Mouse (Mus musculus) erythroblast, embryonic 14.5 days (primary cell): ENCODE measurements around the gene Hdgfl3. TPM values are rescaled to one million over a fixed set of nuclear protein-coding genes. Genes with fewer than 3 reads are reported as not detected.
"Not testable (repeated sequence)": the region's sequence is repeated elsewhere in the genome, so short reads cannot be mapped to it uniquely, and the experiment has no call there.

Experiments
- H3K27me3 ChIP-seq: 2 replicates; pipeline ENCODE4 v1.6.1; 2012; ENCODE audit warnings: inconsistent platforms; ENCODE audit not compliant: control insufficient read depth
- H3K36me3 ChIP-seq: 2 replicates; pipeline ENCODE4 v1.6.1; 2012; ENCODE audit warnings: mild to moderate bottlenecking, inconsistent platforms; ENCODE audit not compliant: control insufficient read depth
- H3K4me1 ChIP-seq: 2 replicates; pipeline ENCODE4 v1.6.1; 2012; ENCODE audit warnings: inconsistent platforms; ENCODE audit not compliant: control insufficient read depth
- H3K4me3 ChIP-seq: replicated peaks from 2 replicates; pipeline ENCODE3; 2012; ENCODE audit warnings: moderate library complexity, mild to moderate bottlenecking, inconsistent platforms
- H3K9me3 ChIP-seq: 2 replicates; pipeline ENCODE4 v1.6.1; 2012; ENCODE audit warnings: low read length, inconsistent platforms, mixed read lengths; ENCODE audit not compliant: control insufficient read depth
- GATA1 ChIP-seq: IDR thresholded peaks from 2 replicates; pipeline ENCODE4 v1.6.1; 2012; ENCODE audit warnings: low read length, inconsistent platforms, mixed read lengths
- TAL1 ChIP-seq: IDR thresholded peaks from 3 replicates; pipeline ENCODE4 v1.6.1; 2012; ENCODE audit warnings: low read length, inconsistent platforms, mixed read lengths
- polyA plus RNA-seq: library from polyadenylated mRNA; stranded (reverse); fragments of >175 nt; gene quantifications from 2 replicates; pipeline ENCODE4 v1.2.3, GENCODE M21; 2012

The Hdgfl3 gene
- polyA plus RNA-seq, 1 experiment = not detected

DNA sequence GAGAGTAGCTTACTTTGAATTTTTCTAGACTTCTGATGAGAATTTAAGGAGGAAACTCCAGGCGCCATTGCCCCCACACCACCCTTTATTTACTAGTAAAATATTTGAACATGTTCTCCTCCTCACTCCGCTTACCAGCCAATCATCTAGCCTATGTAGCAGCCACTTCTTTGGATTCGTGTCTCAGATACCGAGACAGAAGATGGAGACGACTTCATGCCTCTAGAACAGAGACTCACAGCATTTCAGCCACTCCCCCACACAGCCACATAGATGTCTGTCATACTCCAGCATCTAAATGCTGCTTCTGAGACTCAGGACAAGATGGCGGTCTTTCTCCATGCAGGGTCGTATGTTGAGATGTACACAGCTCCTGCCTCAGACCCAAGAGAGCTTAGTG, 92.1 kb downstream of the Hdgfl3 start:
- H3K36me3 ChIP-seq = no peaks in the 10 kb centered on the region
- H3K9me3 ChIP-seq = no peaks in the 10 kb centered on the region
- H3K27me3 ChIP-seq = peaks cover 4% of the 10 kb centered on the region; the same call in 1 of the 2 replicates
- H3K4me3 ChIP-seq = no peak overlapping the region
- TF ChIP-seq GATA1 (no peak), TAL1 (no peak)
- no peaks in the 10 kb centered on the region for H3K4me1 ChIP-seq

DNA sequence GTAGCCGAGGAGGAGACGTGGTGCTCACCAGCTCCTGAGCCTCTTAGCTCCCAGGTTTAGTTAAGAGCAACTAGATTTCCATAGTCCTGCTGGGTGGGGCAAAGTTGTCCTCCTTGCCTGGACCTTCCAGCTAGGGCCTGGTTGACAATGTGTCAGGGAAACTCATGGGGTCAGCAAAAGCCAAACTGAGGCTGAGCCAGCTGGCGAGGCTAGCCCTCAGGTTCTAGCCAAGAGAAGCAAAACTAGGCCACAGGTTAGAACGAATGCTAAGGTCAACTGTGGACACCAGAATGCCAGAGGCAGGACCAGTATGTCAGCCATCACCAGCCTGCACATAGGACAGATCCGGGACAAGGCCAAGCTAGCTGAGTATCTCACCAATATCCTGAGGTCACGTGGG, 92.8 kb downstream of the Hdgfl3 start:
- TF ChIP-seq TAL1 = no peak
- TF ChIP-seq GATA1 = no peak

GRCm38 (mm10) chr7:81840661-81841181, 93.6 kb downstream of the Hdgfl3 start:
- Histone ChIP-seq H3K4me1 (no peaks in the 10 kb centered on the region), H3K27me3 (peaks cover 4% of the 10 kb centered on the region; the same call in 1 of the 2 replicates)
- TF ChIP-seq TAL1 = no peak
- no peak for TF ChIP-seq GATA1

More for the DNA sequence above, 92.8 kb downstream of the Hdgfl3 start:
- no peaks in the 10 kb centered on the region for H3K4me1 ChIP-seq
- H3K4me3 ChIP-seq = no peak overlapping the region
- no peaks in the 10 kb centered on the region for H3K36me3 ChIP-seq
- no peaks in the 10 kb centered on the region for H3K9me3 ChIP-seq
- H3K27me3 ChIP-seq = peaks cover 4% of the 10 kb centered on the region; the same call in 1 of the 2 replicates

GRCm38 (mm10) chr7:81839746-81840145, 94.5 kb downstream of the Hdgfl3 start:
- Histone ChIP-seq H3K27me3 (peaks cover 4% of the 10 kb centered on the region; the same call in 1 of the 2 replicates), H3K4me3 (no peak overlapping the region), H3K9me3 (no peaks in the 10 kb centered on the region), H3K36me3 (no peaks in the 10 kb centered on the region), H3K4me1 (no peaks in the 10 kb centered on the region)
- TF ChIP-seq GATA1 (no peak), TAL1 (no peak)

More at GRCm38 (mm10) chr7:81840661-81841181, 93.6 kb downstream of the Hdgfl3 start:
- Histone ChIP-seq H3K4me3 (no peak overlapping the region), H3K9me3 (no peaks in the 10 kb centered on the region), H3K36me3 (no peaks in the 10 kb centered on the region)

- not testable (repeated sequence) for H3K27me3 ChIP-seq, H3K36me3 ChIP-seq, H3K4me1 ChIP-seq
Measured at GRCm38 (mm10) chr7:81837771-81838170, 96.5 kb downstream of the Hdgfl3 start.

DNA sequence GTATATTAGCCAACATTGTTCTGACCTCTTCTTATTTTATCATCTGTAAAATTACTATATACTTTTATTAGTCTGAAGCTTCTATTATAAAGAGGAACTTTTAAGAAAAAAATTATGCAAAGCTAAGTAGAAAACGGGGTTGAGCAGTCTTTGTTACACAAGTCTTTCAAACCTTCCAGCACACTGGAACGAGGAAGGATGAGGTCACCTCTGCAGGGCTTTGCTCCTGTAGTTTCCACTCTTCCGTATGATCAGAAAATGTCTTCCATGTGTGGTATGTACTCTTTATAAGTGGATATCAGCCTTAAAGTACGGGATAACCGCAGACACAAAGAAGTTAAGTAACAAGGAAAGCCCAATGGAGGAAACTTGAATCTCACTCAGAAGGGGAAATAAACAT, 98.8 kb downstream of the Hdgfl3 start:
- Histone ChIP-seq H3K27me3 (peaks cover 4% of the 10 kb centered on the region; the same call in 1 of the 2 replicates), H3K4me1 (no peaks in the 10 kb centered on the region; the same call in 1 of the 2 replicates), H3K4me3 (no peak overlapping the region), H3K9me3 (no peaks in the 10 kb centered on the region), H3K36me3 (no peaks in the 10 kb centered on the region)
- TF ChIP-seq GATA1 (no peak), TAL1 (no peak)

More at GRCm38 (mm10) chr7:81837771-81838170, 96.5 kb downstream of the Hdgfl3 start:
- H3K4me3 ChIP-seq, H3K9me3 ChIP-seq: not testable (repeated sequence)

DNA sequence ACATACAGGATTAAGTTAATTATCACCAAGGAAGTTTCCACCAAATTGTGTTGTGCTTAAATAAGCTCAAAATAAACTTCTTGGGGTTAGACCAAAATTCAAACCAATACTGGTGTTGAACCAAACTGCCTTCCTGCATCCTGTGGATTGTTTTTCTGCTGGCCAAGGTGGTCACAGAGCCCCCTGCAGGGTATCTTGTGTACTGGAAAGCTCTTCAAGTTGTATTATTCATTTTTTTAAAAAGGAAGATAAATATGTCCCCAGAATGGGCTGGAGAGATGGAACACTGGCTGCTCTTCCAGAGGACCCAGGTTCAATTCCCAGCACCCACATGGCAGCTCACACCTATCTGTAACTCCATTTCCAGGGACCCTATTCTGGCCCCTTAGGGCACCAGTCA, 99.4 kb downstream of the Hdgfl3 start:
- H3K36me3 ChIP-seq = no peaks in the 10 kb centered on the region
- TF ChIP-seq GATA1 (no peak), TAL1 (no peak)
- H3K4me1 ChIP-seq = peaks cover 3% of the 10 kb centered on the region
- no peaks in the 10 kb centered on the region for H3K9me3 ChIP-seq
- peaks cover 3% of the 10 kb centered on the region; the same call in 1 of the 2 replicates for H3K27me3 ChIP-seq
- H3K4me3 ChIP-seq = no peak overlapping the region

Other genes with a start within 250 kb of the Hdgfl3 start
- gene Homer2, start 226.9 kb downstream of the Hdgfl3 start, polyA plus RNA-seq = 0.05 and 0.19 TPM in 2 replicates
- gene Ramac, start 171.5 kb downstream of the Hdgfl3 start, polyA plus RNA-seq = 1.7 and 2.3 TPM in 2 replicates
- 0.50 and 1.6 TPM in 2 replicates for gene 3110040N11Rik, start 145.0 kb downstream of the Hdgfl3 start, polyA plus RNA-seq
- 0.44 and 0.58 TPM in 2 replicates for gene Btbd1, start 105.0 kb downstream of the Hdgfl3 start, polyA plus RNA-seq
- not detected in 2 replicates for gene Gm10160, start 78.7 kb downstream of the Hdgfl3 start, polyA plus RNA-seq
- 0.06 and 0.25 TPM in 2 replicates for gene Tm6sf1, start 75.5 kb downstream of the Hdgfl3 start, polyA plus RNA-seq
- gene Bnc1, start 57.8 kb upstream of the Hdgfl3 start, polyA plus RNA-seq = 0.01 TPM in 1 of 2 replicates, not detected in the other
- not detected in 2 replicates for gene Sh3gl3, start 239.4 kb upstream of the Hdgfl3 start, polyA plus RNA-seq